Mouse (Mus musculus) liver, adult 2 months (tissue): ENCODE measurements around the gene Cenpc1.

Experiments used
- CTCF ChIP-seq: fragments of 200-500 bp; IDR thresholded peaks from 2 replicates; pipeline ENCODE4 v1.5.1; 2011; ENCODE audit warnings: low read depth, low read length, control low read depth
- POLR2A ChIP-seq: fragments of 200-500 bp; IDR thresholded peaks from 2 replicates; pipeline ENCODE4 v1.6.1; 2011; ENCODE audit warnings: low read length, control low read depth; ENCODE audit not compliant: insufficient read depth; ENCODE audit errors: extremely low read depth

DNA sequence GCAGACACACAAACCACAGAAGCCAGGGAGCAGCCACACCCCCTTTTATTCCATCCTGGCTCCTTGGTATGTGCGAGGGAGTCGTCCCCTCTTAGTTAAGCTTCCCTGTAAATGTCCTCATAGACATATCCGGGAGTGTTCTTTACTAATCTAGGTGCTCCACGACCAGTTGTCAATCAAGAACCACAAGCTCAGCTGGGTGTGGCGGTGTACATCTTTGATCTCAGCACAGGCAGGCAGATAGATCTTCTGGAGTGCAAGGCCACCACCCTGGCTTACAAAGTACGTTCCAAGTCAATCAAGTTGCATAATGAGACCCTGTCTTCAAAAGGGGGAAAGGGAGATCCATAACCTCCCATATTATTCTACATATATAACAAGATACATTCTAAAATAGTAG lies 3.7 kb upstream of the Cenpc1 start:
- TF ChIP-seq CTCF (no peak), POLR2A (no peak)
